Mouse (Mus musculus): Measurements from ENCODE around the gene Tmem242. TPM values are rescaled to one million over a fixed set of nuclear protein-coding genes. Genes with fewer than 3 reads are reported as not detected.

Tmem242 gene
- polyA plus RNA-seq, 1 experiment from 2014 or later, result 100 TPM

- Histone ChIP-seq H3K27ac (ENCODE audit: low read depth, low read length) (no peak overlapping the region), H3K4me1 (replicated peaks; ENCODE audit: control insufficient read depth, insufficient read depth, low read length) (no peaks in the 10 kb centered on the region), H3K9me3 (ENCODE audit: control insufficient read depth, low read length) (no peaks in the 10 kb centered on the region), H3K4me3 (ENCODE audit: low read depth, low read length) (no peak overlapping the region), H3K9ac (ENCODE audit: low read depth, low read length) (no peak overlapping the region), H3K27me3 (replicated peaks; ENCODE audit: control insufficient read depth, insufficient read depth, low read length) (peaks cover 2% of the 10 kb centered on the region; the same call in 1 of the 2 replicates), H3K4me2 (peak overlapping the region; percentile 32; the same call in 1 of the 2 replicates), H3K36me3 (ENCODE audit: control insufficient read depth, insufficient read depth, low read length) (no peaks in the 10 kb centered on the region)
- WGBS, result 28% methylated on average over 7 of the region's 7 CpGs
- no peak for ATAC-seq (replicated peaks; ENCODE audit: low FRiP score)
- peak; percentile 53 for DNase-seq (ENCODE audit: low spot score)
These were observed 62.1 kb downstream of the Tmem242 start for GRCm38 (mm10) chr17:5377930-5378310.

GRCm38 (mm10) chr17:5377151-5377929, 62.7 kb downstream of the Tmem242 start:
- no peak overlapping the region for H3K9ac ChIP-seq (ENCODE audit: low read depth, low read length)
- peak overlapping the region; percentile 32; the same call in 1 of the 2 replicates for H3K4me2 ChIP-seq
- H3K27ac ChIP-seq (ENCODE audit: low read depth, low read length), result no peak overlapping the region
- WGBS, result 29% methylated on average over 11 of the region's 11 CpGs
- ATAC-seq (replicated peaks; ENCODE audit: low FRiP score) (no peak), DNase-seq (ENCODE audit: low spot score) (no peak)
- H3K4me1 ChIP-seq (replicated peaks; ENCODE audit: control insufficient read depth, insufficient read depth, low read length), result no peaks in the 10 kb centered on the region
- no peaks in the 10 kb centered on the region for H3K9me3 ChIP-seq (ENCODE audit: control insufficient read depth, low read length)
- H3K4me3 ChIP-seq (ENCODE audit: low read depth, low read length), result no peak overlapping the region
- H3K27me3 ChIP-seq (replicated peaks; ENCODE audit: control insufficient read depth, insufficient read depth, low read length), result peaks cover 2% of the 10 kb centered on the region; the same call in 1 of the 2 replicates
- no peaks in the 10 kb centered on the region for H3K36me3 ChIP-seq (ENCODE audit: control insufficient read depth, insufficient read depth, low read length)

GRCm38 (mm10) chr17:5372951-5373350, 67.1 kb downstream of the Tmem242 start:
- H3K27ac ChIP-seq (ENCODE audit: low read depth, low read length), result no peak overlapping the region
- ATAC-seq (replicated peaks; ENCODE audit: low FRiP score), result no peak
- no peak overlapping the region for H3K4me2 ChIP-seq
- no peaks in the 10 kb centered on the region for H3K4me1 ChIP-seq (replicated peaks; ENCODE audit: control insufficient read depth, insufficient read depth, low read length)
- no peaks in the 10 kb centered on the region; the same call in 1 of the 2 replicates for H3K27me3 ChIP-seq (replicated peaks; ENCODE audit: control insufficient read depth, insufficient read depth, low read length)
- WGBS, result 86% methylated on average over 8 of the region's 8 CpGs
- H3K9ac ChIP-seq (ENCODE audit: low read depth, low read length), result no peak overlapping the region
- DNase-seq (ENCODE audit: low spot score), result no peak
- H3K9me3 ChIP-seq (ENCODE audit: control insufficient read depth, low read length), result no peaks in the 10 kb centered on the region
- no peak overlapping the region for H3K4me3 ChIP-seq (ENCODE audit: low read depth, low read length)
- no peaks in the 10 kb centered on the region for H3K36me3 ChIP-seq (ENCODE audit: control insufficient read depth, insufficient read depth, low read length)

- H3K36me3 ChIP-seq (ENCODE audit: control insufficient read depth, insufficient read depth, low read length), result no peaks in the 10 kb centered on the region
- H3K27me3 ChIP-seq (replicated peaks; ENCODE audit: control insufficient read depth, insufficient read depth, low read length), result no peaks in the 10 kb centered on the region; the same call in 1 of the 2 replicates
- ATAC-seq (replicated peaks; ENCODE audit: low FRiP score) (no peak), DNase-seq (ENCODE audit: low spot score) (no peak)
- WGBS, result 69% methylated on average over 7 of the region's 7 CpGs
- H3K4me3 ChIP-seq (ENCODE audit: low read depth, low read length), result no peak overlapping the region
- no peaks in the 10 kb centered on the region for H3K4me1 ChIP-seq (replicated peaks; ENCODE audit: control insufficient read depth, insufficient read depth, low read length)
- no peak overlapping the region for H3K4me2 ChIP-seq
- H3K27ac ChIP-seq (ENCODE audit: low read depth, low read length), result no peak overlapping the region
- no peak overlapping the region for H3K9ac ChIP-seq (ENCODE audit: low read depth, low read length)
- no peaks in the 10 kb centered on the region for H3K9me3 ChIP-seq (ENCODE audit: control insufficient read depth, low read length)
These were observed 68.5 kb downstream of the Tmem242 start for GRCm38 (mm10) chr17:5371521-5371920.

GRCm38 (mm10) chr17:5371032-5371431, 69.0 kb downstream of the Tmem242 start:
- H3K4me2 ChIP-seq, result no peak overlapping the region
- no peaks in the 10 kb centered on the region for H3K4me1 ChIP-seq (replicated peaks; ENCODE audit: control insufficient read depth, insufficient read depth, low read length)
- no peak overlapping the region for H3K4me3 ChIP-seq (ENCODE audit: low read depth, low read length)
- no peaks in the 10 kb centered on the region for H3K36me3 ChIP-seq (ENCODE audit: control insufficient read depth, insufficient read depth, low read length)
- H3K9me3 ChIP-seq (ENCODE audit: control insufficient read depth, low read length), result no peaks in the 10 kb centered on the region
- no peak for ATAC-seq (replicated peaks; ENCODE audit: low FRiP score)
- H3K27ac ChIP-seq (ENCODE audit: low read depth, low read length), result no peak overlapping the region
- no peaks in the 10 kb centered on the region; the same call in 1 of the 2 replicates for H3K27me3 ChIP-seq (replicated peaks; ENCODE audit: control insufficient read depth, insufficient read depth, low read length)
- no peak for DNase-seq (ENCODE audit: low spot score)
- H3K9ac ChIP-seq (ENCODE audit: low read depth, low read length), result no peak overlapping the region
- WGBS, result 66% methylated on average over 4 of the region's 4 CpGs

GRCm38 (mm10) chr17:5365992-5366398, 74.1 kb downstream of the Tmem242 start:
- DNase-seq (ENCODE audit: low spot score), result no peak
- H3K4me2 ChIP-seq, result no peak overlapping the region
- H3K27ac ChIP-seq (ENCODE audit: low read depth, low read length), result no peak overlapping the region
- 70% methylated on average over 8 of the region's 8 CpGs for WGBS
- H3K36me3 ChIP-seq (ENCODE audit: control insufficient read depth, insufficient read depth, low read length), result no peaks in the 10 kb centered on the region
- no peak for ATAC-seq (replicated peaks; ENCODE audit: low FRiP score)
- H3K4me1 ChIP-seq (replicated peaks; ENCODE audit: control insufficient read depth, insufficient read depth, low read length), result no peaks in the 10 kb centered on the region
- no peak overlapping the region for H3K9ac ChIP-seq (ENCODE audit: low read depth, low read length)
- no peaks in the 10 kb centered on the region for H3K27me3 ChIP-seq (replicated peaks; ENCODE audit: control insufficient read depth, insufficient read depth, low read length)
- H3K9me3 ChIP-seq (ENCODE audit: control insufficient read depth, low read length), result no peaks in the 10 kb centered on the region
- no peak overlapping the region for H3K4me3 ChIP-seq (ENCODE audit: low read depth, low read length)

Small RNA genes within 50 kb of the gene (microRNA-seq; reads per million reads assigned to microRNA genes)
- gene Gm22475 (ENCODE audit: borderline number of aligned reads), result not detected

Other genes with a start within 250 kb of the Tmem242 start
- 0.12 TPM in 1 of 2 replicates, not detected in the other for gene Ldhal6b, start 21.5 kb downstream of the Tmem242 start, polyA plus RNA-seq (2014; fragmentation: Nextera tagmentation; extraction: Ambion mirVana)
- 6.2 and 7.5 TPM in 2 replicates for gene Zdhhc14, start 52.3 kb upstream of the Tmem242 start, polyA plus RNA-seq (2014; fragmentation: Nextera tagmentation; extraction: Ambion mirVana)